Mouse (Mus musculus): ENCODE measurements around the gene Gm4565. TPM values are rescaled to one million over a fixed set of nuclear protein-coding genes. Genes with fewer than 3 reads are reported as not detected.
"Not testable (repeated sequence)": the region's sequence is repeated elsewhere in the genome, so short reads cannot be mapped to it uniquely, and the experiment has no call there.

The Gm4565 gene
- polyA plus RNA-seq (2016; fragmentation: Nextera tagmentation; extraction: Ambion mirVana): not detected in 2 replicates

- not testable (repeated sequence) for H3K9me3 ChIP-seq (replicated peaks); H3K4me1 ChIP-seq; H3K36me3 ChIP-seq; ATAC-seq; H3K27me3 ChIP-seq (replicated peaks); H3K4me2 ChIP-seq; H3K9ac ChIP-seq; H3K4me3 ChIP-seq; H3K27ac ChIP-seq
- 69% methylated on average over 2 of the region's 4 CpGs for whole genome bisulfite sequencing (ENCODE audit: insufficient replicate concordance)
These were observed at the start of gene Gm4565 for GRCm38 (mm10) chr7:22588027-22588426. Gm4565 (minus strand) TSS chr7:22588127.

- H3K9me3 ChIP-seq (replicated peaks); H3K4me3 ChIP-seq; H3K27ac ChIP-seq; H3K27me3 ChIP-seq (replicated peaks); ATAC-seq; H3K9ac ChIP-seq; H3K4me1 ChIP-seq; H3K4me2 ChIP-seq; H3K36me3 ChIP-seq: not testable (repeated sequence)
- WGBS (ENCODE audit: insufficient replicate concordance): no CpG with 5 or more reads among the region's 3 CpGs
These were observed 22.7 kb downstream of the Gm4565 start, which contains the start of gene Gm4201 for GRCm38 (mm10) chr7:22565243-22565642. Gm4201 (minus strand) TSS chr7:22565343.

- H3K36me3 ChIP-seq; H3K9me3 ChIP-seq (replicated peaks); H3K27me3 ChIP-seq (replicated peaks); H3K9ac ChIP-seq; ATAC-seq; H3K27ac ChIP-seq; H3K4me2 ChIP-seq; H3K4me1 ChIP-seq; H3K4me3 ChIP-seq: not testable (repeated sequence)
- no CpG with 5 or more reads among the region's 1 CpGs for WGBS (ENCODE audit: insufficient replicate concordance)
These were observed 53.1 kb downstream of the Gm4565 start, which contains the start of gene Gm8677 for GRCm38 (mm10) chr7:22534787-22535186. Gm8677 (minus strand) TSS chr7:22534887.

Other genes starting within 250 kb of the Gm4565 start
- gene Gm8660, start 217.1 kb downstream of the Gm4565 start, polyA plus RNA-seq (2016; fragmentation: Nextera tagmentation; extraction: Ambion mirVana): not detected in 2 replicates
- not detected in 2 replicates for gene Vmn1r148, start 174.5 kb downstream of the Gm4565 start, polyA plus RNA-seq (2016; fragmentation: Nextera tagmentation; extraction: Ambion mirVana)
- not detected in 2 replicates for gene Vmn1r149, start 149.9 kb downstream of the Gm4565 start, polyA plus RNA-seq (2016; fragmentation: Nextera tagmentation; extraction: Ambion mirVana)
- not detected in 2 replicates for gene Gm10665, start 124.1 kb downstream of the Gm4565 start, polyA plus RNA-seq (2016; fragmentation: Nextera tagmentation; extraction: Ambion mirVana)
- gene Vmn1r151, start 88.4 kb downstream of the Gm4565 start, polyA plus RNA-seq (2016; fragmentation: Nextera tagmentation; extraction: Ambion mirVana): not detected in 2 replicates
- not detected in 2 replicates for gene Vmn1r152, start 65.2 kb downstream of the Gm4565 start, polyA plus RNA-seq (2016; fragmentation: Nextera tagmentation; extraction: Ambion mirVana)
- not detected in 2 replicates for gene Gm8677, start 53.2 kb downstream of the Gm4565 start, polyA plus RNA-seq (2016; fragmentation: Nextera tagmentation; extraction: Ambion mirVana)
- gene Gm4201, start 22.8 kb downstream of the Gm4565 start, polyA plus RNA-seq (2016; fragmentation: Nextera tagmentation; extraction: Ambion mirVana): not detected in 2 replicates
- not detected in 2 replicates for gene Vmn1r155, start 69.9 kb upstream of the Gm4565 start, polyA plus RNA-seq (2016; fragmentation: Nextera tagmentation; extraction: Ambion mirVana)
- gene Gm8693, start 104.2 kb upstream of the Gm4565 start, polyA plus RNA-seq (2016; fragmentation: Nextera tagmentation; extraction: Ambion mirVana): not detected in 2 replicates
- not detected in 2 replicates for gene Gm4567, start 131.6 kb upstream of the Gm4565 start, polyA plus RNA-seq (2016; fragmentation: Nextera tagmentation; extraction: Ambion mirVana)
- not detected in 2 replicates for gene Vmn1r157, start 173.6 kb upstream of the Gm4565 start, polyA plus RNA-seq (2016; fragmentation: Nextera tagmentation; extraction: Ambion mirVana)
- not detected in 2 replicates for gene Vmn1r158, start 202.7 kb upstream of the Gm4565 start, polyA plus RNA-seq (2016; fragmentation: Nextera tagmentation; extraction: Ambion mirVana)